Mouse (Mus musculus) left cerebral cortex, adult 18-20 months (tissue): Measurements from ENCODE around the gene Edem3. TPM values are rescaled to one million over a fixed set of nuclear protein-coding genes. Genes with fewer than 3 reads are reported as not detected.

Source experiments
- DNase-seq, 2 experiments: peaks; one replicate each; pipeline ENCODE4 v3.0.0; 2021 to 2022; ENCODE audit warnings: low spot score in 2 of 2, mixed read lengths in 1 of 2
- long read RNA-seq, 2 experiments: library from polyadenylated mRNA; stranded (forward); transcript quantifications; one replicate each; pipeline ENCODE4 v2.0.0; 2021
- total RNA-seq, 2 experiments: library from RNA; stranded (reverse); gene quantifications; 2 replicates each; pipeline ENCODE4 v1.2.3; 2021

The Edem3 gene
- total RNA-seq = 10 to 100 TPM; 36.3 to 40.9 TPM
- long read RNA-seq, experiment 1, full-length matches to known transcripts = 6 of 17 reads
- long read RNA-seq, experiment 1, partial matches to known transcripts = 1 of 17 reads
- long read RNA-seq, experiment 1, other reads (novel, unspliced or antisense) = 10 of 17 reads
- long read RNA-seq, experiment 2, full-length matches to known transcripts = 7 of 13 reads
- long read RNA-seq, experiment 2, partial matches to known transcripts = 2 of 13 reads
- long read RNA-seq, experiment 2, other reads (novel, unspliced or antisense) = 4 of 13 reads

- peak; percentile 97 to 99 for DNase-seq
Observed at GRCm38 (mm10) chr1:151754881-151755659, at the start of gene Edem3. TSS of gene Edem3 (plus strand) at chr1:151755371.

GRCm38 (mm10) chr1:151705723-151706396, 49.3 kb upstream of the Edem3 start:
- DNase-seq = peak; percentile 83 to 91

DNA sequence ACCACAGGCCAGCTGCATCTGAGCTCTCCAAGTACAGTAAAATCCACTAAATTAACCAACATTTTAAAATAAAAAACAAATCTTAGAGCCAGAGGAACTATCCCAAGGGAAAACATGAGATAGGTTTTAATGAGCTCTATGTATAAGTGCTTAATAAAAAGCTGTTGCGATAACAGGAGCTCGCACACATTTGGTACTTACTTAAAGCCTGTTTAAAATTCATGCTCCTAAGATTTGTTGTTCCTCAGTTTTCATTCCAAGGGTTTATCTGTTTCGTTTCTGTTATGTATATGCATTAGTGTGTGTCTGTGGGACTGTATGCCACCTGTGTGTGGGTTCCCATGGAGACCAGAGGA, 48.8 kb upstream of the Edem3 start:
- no peak for DNase-seq

GRCm38 (mm10) chr1:151708966-151709733, 46.0 kb upstream of the Edem3 start:
- no peak for DNase-seq

DNA sequence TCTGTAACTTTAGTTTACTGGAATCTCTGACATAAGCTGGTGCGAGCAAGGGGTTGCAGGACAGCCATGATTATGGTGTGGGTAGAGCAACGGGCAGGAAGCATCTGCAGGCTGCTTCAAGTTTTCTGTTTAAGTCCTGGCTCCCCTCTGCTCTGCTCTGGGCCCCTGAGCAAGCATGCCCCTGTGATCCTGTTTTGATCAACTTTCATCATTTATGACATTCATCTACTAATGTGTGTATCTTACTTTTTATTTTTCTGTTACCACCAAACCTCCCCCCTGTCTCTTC, 45.5 kb upstream of the Edem3 start:
- no peak for DNase-seq

DNA sequence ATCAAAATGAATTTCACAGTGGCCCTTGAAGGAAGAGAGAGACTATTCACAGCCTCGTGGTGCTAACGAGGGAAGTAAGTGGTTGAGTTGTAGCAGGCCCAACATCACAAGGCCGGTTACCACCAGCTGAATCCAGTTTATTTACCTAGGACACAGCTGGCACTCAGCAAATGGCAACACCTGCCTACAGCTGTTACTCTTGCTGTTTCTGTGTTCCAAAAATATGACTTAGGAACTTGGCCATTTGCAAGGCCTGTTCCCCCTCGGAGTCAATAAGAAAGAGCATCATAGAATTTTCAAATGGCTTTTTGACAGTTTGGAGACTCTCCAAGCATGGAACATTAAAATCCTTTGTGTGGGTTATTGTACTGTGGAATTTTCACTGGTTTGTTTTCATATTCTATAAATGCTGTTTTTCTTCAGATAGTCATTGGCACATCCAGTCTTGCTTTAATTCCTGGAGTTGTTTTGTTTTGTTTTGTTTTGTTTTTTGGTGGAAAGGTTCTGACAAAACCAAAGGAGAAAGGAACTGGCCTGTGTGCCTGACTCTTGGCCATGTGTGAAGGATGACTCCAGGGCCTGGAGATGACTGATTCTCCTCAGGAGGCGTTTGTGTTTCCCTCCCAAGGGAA, 44.6 kb upstream of the Edem3 start:
- DNase-seq = no peak

DNA sequence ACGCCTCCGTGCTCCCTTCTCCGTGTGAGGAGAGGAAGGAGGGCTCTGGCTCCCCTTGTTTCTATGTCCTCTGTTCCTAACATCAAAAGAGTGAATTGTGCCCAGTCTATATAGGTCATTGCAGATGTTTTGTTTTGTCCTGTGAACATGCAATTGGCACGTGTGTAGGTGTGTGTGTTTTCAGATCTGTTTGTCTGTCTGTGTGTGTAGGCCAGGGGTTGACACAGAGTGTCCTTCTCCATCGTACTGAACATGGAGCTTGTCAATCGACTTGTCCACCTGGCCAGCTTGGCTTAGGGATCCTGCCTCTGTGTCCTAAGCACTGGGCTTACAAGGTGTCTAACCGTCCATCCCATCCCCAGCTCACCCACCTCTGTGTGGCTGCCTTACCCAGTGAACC, 44.1 kb upstream of the Edem3 start:
- DNase-seq = no peak

- DNase-seq = no peak
Observed at GRCm38 (mm10) chr1:151712664-151713063, 42.5 kb upstream of the Edem3 start.

- no peak for DNase-seq
Observed at GRCm38 (mm10) chr1:151713622-151714021, 41.5 kb upstream of the Edem3 start.

- no peak for DNase-seq
Observed at GRCm38 (mm10) chr1:151716024-151716710, 39.0 kb upstream of the Edem3 start.

- no peak for DNase-seq
Observed at GRCm38 (mm10) chr1:151717624-151718023, 37.5 kb upstream of the Edem3 start.

GRCm38 (mm10) chr1:151718575-151718974, 36.6 kb upstream of the Edem3 start:
- no peak for DNase-seq

DNA sequence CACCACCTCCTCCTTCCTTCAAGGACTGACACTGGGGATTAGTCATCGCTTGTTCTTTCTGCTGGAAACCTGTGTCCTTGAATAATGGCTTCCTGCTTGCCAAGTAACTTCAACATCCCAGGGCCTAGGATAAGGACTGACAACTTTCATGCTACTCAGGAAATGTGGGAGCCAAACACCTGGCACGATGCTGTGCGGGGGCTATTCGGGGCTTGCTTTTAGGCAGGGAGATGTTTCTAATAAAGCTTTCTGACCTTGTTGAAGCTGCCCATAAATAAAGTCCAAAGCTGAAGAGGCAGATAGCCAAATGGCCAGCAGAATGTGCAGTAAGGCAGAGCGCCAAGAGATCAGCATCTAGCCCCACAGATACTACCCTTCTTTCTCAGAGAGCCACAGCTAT, 35.3 kb upstream of the Edem3 start:
- no peak for DNase-seq

DNA sequence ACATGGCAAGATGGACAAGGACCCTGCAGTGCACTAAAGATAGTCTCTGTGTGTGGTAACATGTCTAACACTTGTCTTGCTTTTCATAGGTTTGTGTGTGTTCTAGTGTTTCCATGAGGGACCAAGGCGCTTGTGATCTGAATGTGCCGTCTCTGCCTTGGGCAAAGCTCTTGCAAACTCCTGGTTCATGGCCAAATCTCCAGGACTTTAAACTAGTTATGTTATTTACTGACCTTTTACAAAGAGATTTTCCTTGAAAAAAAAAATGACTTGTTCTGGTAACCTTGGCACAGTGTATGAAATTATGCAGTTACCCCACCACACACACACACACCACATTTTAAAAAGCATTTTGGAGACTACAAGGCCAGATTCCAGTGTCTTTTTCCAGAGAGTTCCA, 34.6 kb upstream of the Edem3 start:
- DNase-seq = no peak

DNA sequence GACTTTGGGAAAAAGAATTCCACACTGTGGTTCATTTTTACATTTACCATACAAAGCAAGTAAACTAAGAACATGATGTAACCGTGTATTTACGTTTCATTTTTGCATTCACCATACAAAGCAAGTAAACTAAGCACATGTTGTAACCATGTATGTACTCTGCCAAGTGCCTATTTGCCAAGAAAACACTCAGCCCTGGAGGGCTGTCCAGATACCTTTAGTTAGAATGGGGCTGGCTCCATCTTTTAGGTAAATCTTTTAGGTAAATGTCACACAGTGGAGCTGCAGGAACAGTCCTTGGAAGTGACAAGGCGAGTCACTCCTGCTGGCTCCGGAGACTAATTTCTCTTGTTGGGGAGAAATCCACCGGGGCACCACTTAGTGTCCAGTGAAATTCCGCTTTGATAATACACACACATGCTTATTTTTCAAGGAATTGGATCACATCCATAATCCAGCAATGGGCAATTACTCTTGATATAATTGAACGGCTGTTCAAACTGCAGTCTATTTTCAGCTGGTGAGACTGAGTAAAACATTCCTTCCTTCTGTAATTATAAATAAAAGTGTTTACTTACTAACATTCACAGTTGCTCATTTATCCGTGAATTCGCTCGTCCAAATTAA, 33.7 kb upstream of the Edem3 start:
- DNase-seq = no peak

GRCm38 (mm10) chr1:151723771-151724170, 31.4 kb upstream of the Edem3 start:
- DNase-seq = no peak

DNA sequence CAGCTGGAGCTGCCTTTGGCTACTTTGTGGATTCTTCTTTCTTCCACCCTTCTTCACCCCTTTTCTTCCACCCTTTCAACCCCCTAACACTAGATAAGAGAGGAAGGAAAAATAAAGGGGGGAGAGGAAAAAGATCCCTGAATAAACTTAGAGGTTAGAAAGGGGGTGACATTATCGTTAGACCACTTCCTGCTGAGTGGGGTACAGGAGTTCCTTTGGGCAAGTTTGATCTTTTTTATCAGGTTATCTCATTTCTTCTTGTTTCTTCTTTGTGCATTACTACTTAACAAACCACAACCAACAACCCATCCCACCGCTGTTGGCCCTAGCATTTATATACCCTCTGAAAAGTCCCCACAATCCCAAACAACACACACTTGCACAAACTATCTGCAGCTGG, 29.6 kb upstream of the Edem3 start:
- no peak for DNase-seq

DNA sequence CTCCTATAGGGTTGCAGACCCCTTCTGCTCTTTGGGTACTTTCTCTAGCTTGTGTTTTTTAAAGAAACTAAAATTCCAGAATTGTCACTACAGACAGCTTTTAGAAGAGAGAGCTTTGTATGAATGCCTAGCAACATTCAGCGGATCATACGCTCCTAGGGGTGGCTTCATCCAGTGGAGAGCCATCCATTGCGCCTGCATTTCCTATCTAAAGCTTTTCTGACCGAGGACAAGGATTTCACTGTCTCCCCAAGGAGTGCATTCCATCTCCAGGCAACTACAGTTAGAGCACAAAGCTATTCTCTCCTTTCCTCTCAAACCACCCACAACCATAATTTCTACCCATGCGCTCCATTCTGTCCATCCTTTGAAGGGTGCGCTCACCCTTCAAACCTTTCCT, 28.8 kb upstream of the Edem3 start:
- DNase-seq = no peak

- DNase-seq = no peak
Observed at GRCm38 (mm10) chr1:151728141-151728540, 27.0 kb upstream of the Edem3 start.

- DNase-seq = no peak
Observed at GRCm38 (mm10) chr1:151737146-151737545, 18.0 kb upstream of the Edem3 start.
